Mouse (Mus musculus) neural tube, embryonic 10.5 days (tissue): ENCODE data around the gene Evx2.
A peak's percentile ranks its signal among the peaks of the same experiment; 100 is the strongest.

Experiments used
- DNase-seq: peaks from one replicate; pipeline ENCODE4 v3.0.0-alpha.2; 2017; ENCODE audit warnings: low spot score; ENCODE audit errors: extremely low spot score

Evx2 gene

DNA sequence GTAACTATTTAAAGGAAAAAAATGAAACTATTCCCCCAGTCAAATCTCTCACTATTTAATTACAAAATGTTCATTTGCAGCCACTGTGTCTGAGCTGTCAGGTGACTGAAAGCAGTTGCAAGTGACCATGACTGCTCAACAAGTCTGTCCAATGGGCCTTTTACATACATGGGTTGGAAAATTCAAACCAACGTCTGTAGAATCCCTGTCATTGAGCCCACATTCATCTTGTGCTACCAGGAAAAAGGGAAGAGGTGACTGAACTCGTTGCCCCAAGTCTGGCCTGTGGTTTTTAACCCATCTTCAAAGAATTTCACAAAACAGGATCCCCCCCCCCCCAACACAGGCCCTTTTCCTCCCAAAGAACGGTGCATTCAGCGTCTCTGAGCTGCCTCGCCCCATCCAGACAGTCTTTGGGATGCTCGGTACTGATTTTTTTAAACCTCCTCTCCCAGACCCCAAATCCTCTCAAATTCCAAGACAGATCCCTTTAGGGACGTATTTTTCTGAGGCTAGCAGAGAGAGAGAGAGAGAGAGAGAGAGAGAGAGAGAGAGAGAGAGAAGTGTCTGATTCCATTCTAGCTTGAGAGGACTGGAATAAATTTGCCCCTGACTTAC, 36.6 kb upstream of the Evx2 start:
- DNase-seq, result peak; percentile 37

DNA sequence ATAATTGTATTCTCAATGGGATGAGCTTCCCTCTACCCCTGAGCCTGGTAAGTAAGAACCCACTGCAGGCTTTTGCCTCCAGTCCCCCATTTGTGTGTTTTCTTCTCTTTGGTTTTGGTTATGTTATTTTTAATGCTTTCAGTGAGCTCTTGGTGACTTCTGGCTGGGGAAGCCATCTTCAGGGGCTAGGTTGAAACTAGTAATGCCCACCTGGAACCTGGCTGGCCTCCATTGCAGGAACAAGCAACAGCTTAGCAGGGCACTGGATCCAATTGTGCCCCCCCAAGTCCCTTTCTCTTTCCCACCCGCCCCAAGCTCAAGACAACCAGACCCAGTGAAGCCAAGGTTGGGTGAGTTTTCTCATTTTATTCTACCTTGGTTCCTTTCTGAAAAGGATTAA, 36.0 kb upstream of the Evx2 start:
- DNase-seq, result no peak

DNA sequence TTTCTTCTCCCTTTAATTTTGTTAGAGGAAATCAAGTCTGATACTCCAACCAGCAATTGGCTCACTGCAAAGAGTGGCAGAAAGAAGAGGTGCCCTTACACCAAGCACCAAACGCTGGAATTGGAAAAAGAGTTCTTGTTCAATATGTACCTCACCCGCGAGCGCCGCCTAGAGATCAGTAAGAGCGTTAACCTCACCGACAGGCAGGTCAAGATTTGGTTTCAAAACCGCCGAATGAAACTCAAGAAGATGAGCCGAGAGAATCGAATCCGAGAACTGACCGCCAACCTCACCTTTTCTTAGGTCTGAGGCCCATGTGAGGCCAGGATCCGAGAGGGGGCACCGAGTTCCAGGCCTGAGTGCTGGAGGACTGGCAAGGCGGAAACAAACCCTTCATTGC, 34.7 kb upstream of the Evx2 start:
- peak; percentile 73 for DNase-seq

DNA sequence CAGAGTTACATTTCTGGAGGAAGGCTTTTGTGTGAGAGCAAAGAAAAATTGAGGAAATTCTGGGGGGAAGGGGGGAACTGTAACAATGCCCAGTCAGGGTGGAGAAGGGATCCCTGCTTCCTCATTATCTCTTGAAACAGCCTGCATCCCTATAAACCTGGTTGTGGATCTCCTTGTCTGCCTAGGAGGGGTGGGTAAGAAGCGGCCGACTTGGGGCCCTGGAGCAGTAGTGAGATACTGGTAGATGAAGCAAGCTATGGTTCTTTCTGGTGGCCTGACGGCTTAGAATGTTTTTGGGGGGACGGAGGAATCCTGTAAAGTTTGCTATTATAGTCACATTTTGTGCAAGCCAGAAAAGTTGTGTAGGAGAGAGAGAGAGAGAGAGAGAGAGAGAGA, 34.1 kb upstream of the Evx2 start:
- no peak for DNase-seq

DNA sequence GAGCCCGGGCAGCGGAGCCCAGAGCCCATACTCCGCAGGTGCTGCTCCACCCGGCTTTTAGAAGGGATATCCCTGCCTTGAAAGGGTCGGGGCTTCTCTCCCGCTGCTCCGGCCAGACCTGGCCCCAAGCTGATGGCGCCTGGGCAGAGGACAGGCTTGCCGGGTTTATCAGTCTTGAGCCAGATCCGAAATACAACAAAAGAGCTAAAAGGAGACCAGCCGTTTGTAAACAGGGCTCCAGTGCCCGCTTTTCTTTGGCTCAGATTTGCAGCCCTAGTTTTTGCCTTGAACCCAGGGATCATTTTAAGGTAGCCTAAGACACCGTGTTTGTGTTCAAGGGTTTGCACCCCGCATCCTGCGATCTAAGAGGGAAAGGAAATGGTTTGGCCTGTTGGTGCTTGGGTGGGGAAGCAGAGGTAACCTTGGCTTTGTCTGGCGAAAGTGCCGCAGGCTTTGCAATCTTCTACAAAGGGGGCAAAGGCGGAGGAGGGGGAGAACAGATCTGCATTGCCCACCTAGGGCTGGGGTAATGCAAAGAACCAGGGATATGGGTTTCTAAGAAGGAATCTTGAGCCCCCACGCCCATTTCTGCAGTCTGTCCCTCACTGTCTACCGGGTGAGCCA, 33.6 kb upstream of the Evx2 start:
- peak; percentile 67 for DNase-seq

DNA sequence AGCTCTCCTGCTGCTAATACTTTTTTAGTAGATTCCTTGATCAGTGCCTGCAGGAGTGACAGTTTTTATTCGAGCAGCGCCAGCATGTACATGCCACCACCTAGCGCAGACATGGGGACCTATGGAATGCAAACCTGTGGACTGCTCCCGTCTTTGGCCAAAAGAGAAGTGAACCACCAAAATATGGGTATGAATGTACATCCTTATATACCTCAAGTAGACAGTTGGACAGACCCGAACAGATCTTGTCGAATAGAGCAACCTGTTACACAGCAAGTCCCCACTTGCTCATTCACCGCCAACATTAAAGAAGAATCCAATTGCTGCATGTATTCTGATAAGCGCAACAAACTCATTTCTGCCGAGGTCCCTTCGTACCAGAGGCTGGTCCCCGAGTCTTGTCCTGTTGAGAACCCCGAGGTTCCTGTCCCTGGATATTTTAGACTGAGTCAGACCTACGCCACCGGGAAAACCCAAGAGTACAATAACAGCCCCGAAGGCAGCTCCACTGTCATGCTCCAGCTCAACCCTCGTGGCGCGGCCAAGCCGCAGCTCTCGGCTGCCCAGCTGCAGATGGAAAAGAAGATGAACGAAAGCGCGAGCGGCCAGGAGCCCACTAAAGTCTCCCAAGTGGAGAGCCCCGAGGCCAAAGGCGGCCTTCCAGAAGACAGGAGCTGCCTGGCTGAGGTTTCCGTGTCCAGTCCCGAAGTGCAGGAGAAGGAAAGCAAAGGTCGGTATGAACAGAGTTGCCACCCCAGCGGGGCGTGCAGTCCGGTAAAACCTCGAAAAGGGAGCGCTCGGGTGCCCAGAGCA, 32.8 kb upstream of the Evx2 start:
- DNase-seq, result no peak

DNA sequence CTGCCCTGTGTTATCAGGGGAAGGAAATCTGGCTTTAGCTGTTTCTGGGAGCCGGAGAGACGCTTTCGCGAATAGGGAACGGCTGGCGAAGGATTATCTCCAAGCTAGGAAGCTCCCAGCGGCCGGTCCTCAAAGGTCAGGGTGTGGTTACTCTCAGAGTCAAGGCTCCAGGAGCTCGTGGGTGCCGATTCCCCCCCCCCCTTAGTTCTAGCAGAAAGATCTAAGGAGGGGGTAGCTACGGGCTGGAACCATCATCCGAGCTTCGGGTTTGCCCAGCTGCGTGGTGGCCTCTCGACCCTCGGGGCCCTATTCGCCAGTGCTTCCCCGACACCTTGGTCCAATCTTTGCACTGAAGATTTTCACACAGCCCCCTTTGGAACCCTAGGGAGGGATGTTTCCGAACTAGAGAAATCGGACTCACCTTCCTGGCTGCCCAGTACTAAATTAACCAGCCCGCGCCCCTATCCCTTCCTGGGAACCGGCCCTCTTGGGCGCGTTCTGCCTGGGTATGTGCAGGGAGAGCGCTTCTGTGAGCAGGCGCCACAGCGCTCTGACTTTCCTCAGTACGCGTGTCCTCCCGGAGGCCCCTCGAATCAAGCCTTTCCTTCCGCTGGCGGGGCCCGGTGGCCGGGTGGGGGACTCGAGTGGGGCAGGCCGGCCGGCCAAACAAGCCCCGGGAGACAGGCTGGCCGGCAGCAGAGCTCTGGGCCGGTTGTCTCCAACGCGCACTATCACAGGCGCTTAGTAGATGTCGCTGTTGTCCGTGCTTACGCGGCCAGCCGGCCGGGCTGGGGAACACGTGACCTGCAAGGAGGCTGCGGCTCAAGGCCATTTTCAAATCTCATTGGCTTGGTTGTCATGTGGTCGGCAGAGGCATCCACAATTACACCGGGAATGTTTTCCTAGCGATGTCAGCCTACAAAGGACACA, 31.9 kb upstream of the Evx2 start, which contains the start of gene Hoxd10:
Gene Hoxd10, plus strand, starts transcription at position 903 of the 930 bp plus-strand sequence.
- DNase-seq, result peak; percentile 90

DNA sequence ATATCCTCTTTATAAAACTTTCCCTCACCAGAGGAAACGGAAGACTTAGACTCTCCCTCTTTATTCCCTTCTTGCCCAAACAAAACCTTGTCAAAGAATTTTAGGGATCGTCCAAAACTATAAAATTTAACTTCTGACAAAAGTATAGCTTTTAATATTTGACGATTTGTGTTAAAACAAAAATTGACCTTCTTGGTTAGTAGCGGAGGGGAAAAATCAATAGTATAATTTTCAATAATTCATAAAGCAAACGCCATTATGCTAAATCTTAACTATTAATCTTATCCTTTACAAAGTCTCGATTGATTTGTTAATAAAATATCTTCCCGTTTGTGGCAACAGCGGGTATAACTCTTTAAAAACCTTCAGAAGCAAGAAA, 31.0 kb upstream of the Evx2 start:
- DNase-seq, result no peak

DNA sequence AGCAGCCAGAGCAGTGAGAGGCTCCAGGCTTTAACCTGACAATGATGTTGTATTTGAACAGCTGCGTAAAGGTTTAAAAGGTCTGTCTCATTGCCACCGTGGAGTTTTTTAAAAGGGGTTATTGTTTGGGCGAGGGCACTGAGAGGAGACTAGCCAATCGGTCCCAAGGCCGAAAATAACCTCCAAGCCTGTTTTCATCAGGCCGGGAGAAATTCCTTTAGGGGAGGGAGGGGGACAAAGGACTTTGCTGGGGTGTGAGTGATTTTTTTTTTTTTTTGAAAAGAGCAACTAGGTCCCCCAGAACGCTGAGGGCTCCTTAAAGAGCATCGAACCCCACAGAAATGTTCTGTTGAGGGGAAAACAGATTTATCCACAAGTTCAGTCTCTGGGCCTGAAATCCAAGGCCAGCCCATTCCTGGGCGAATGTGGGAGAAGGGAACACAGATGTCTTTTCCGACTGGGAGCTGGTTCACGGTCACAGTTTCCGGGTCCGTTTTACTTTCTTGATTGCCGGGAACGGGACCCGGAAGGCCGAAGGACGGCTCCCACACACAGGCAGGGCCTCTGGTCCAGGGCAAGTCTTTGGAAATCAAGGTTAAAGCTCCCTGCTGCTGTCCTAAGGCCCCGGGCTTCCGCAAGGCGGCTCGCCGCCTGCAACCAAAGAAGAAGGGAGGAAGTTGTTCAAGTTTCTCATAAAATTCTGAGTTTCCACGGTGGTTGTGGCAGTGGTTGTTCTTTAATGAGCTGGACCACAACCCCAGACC, 30.4 kb upstream of the Evx2 start:
- no peak for DNase-seq

DNA sequence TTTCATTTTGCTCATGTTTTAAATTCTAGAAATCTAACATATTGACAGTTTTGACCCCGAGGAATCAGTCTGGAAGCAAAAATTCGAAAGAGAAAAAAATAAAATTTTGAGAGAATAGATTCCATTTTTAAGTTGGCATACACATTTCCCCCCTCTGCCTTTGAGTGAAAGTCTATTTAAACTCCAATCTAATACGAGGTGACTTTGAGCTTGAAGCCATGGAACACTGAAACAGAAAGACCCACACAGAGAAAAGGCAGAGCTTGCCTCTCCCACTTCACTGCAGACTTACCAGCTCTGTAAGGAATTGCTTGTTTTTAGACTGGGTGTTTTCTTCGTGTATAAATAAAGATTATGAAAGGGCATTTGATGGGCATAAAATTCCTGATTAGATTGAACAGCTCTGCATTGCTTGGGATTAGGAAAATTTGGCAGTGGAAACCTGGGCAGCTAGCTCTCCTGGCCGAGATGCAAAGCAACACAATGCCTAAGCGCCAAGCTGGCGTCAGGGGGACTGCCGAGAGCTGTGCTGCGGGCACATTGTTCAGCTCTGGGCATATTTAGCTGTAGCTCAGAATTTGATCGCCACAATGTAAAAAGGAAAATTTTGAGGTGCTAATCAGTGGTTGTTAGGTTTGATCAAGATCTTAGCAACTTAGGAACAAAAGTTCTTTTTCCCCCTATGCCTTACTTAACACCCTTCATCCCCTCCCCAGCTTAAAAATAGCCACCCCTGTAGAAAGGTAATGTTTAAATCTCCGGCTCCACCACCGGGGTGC, 29.6 kb upstream of the Evx2 start:
- no peak for DNase-seq

DNA sequence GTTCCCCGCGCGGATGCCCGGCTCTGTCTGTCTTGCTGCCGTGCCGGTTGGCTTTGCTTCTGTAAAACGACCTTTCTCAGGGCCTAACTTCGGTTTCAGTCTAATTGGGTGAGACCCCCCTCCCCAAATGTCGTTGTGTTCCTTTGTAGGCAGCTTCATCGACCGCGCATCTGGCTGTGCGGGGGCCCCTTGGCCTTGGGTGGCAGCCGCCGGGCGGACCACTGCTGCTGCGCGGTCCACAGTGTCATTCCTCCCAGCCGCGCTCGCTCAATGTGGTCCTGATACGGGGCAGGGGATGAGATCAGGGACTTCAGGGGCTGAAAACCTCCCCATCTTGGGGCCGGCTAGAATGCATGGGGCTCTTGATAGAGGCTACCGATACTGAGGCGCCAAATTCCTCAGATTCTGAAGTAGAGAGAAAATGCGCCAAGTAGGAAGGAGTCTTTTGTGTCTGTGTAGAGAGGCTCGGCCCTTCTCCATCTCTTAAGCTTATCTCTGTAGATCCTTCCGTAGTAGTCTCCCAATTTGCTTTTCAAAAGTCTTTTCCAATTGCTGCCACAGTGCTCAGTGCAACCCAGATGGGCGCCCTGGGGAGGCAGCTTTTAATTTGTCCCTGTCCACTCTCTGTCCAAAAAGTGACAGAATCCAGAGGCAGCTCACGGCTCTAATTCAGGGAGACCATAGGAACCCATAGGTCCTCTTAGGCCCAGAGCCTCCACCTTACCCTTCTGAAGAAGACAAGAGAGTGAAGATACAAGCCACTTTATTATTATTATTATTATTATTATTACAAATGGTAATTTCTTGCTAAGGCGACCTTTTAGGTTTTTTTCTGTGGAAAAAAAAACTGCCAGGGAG, 28.6 kb upstream of the Evx2 start:
- peak; percentile 71 for DNase-seq

DNA sequence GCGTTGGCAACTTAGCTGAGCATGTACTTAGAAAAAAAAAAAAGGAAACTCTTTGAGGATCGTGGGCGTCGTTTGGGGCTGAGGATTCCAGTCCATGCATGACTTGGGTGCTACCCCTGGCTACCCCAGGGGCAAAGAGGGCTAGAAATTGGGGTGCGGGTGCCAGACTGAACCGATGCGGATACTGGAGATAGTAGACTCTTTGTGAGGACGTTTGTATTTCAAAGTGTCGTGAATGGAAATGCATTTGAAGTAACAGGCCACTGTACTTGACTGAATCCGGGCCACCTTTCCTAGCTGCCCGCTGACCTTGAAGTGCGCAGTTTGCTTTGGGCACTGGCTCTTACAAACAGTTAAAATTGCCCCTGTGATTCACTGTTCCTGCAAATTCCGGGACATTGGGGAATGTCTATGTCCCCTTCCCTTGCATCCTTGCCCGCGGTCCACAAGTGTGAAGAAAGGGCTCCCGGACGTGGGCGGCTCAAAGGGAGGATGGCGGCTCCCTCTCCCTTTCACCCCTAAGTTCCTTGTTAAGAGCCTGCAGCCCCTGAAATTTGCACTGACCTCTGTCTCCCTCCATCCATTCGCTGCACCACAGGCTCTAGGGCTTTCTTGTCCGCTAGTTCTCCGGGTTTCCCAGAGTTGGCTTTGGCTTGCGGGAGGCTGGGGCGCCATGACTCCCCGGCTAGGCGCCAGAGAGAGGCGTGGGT, 27.8 kb upstream of the Evx2 start:
- no peak for DNase-seq

DNA sequence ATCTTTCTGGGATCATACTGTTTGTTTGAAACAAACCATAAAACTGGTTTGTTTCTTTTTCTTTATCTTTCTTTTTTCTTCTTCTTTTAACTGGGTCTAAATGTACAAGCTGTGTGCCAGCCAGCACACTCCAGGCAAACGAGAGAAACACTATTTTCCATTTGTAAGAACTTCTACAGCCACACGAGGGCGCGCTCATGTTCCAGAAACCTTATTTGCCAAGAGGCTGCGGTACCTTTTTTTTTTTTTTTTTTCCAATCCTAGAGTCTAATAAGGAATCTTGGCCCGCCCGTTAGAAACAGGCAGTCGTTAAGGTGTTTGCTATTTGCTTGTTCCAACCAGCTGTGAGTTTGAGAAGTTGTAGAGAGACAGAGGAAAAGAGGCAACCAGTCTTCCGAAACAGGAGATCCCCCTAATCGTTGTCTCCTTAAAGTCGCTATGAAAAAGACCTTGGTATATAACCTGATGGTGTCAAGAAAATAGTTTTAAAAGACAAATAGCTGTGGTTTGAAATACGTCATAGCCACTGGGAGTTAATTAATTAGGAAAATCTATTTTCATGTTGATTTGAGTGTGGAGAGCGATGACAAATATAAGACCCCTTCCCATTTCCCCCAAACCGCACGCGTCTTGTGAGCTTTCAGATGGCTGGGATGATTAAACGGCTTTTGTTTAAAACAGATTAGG, 27.1 kb upstream of the Evx2 start:
- peak; percentile 77 for DNase-seq

DNA sequence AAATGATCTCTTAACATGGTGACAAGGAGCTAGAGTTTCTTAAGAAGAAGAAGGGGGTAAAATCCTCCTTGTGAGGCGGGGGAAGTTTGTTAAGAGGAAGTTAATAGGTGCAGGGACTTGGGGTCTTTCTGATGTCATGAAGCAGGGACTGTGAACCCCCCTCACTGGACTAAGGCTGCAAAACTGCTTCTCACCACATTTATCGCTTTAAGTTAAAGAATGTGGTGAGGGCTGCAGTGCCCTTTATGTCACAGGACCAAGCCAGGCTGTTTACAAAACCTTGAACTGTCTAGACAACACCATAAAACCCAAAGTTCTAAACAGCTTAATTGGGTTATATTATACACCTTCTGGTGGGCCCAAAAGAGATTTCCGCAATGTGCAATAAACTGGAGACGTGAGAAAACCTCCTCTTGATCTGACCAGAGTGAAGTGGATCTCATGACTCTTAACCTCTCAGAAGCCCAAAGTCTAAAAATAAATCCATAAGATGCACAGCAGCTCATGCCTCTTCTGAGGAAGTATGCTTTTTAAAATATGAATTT, 25.8 kb upstream of the Evx2 start:
- DNase-seq, result peak; percentile 26

DNA sequence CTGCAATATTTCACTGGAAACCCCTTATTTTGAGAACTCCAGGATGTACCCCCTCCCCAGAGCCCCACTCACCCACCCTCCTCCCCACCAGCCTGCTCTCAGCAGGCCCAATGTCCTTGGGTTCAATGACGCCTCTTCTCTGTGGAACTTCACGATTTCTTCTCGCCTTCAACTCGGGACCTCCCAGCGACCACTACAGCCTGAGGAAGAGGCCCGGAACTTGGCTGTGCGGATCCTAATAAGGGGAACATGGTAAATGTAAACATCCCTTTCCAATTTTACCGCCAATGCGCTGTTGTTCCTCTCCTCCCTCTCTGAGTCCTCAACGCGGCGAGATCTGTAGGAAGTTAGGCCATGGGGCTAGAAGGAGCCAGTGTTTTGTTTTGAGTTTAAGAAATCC, 24.7 kb upstream of the Evx2 start:
- peak; percentile 51 for DNase-seq

DNA sequence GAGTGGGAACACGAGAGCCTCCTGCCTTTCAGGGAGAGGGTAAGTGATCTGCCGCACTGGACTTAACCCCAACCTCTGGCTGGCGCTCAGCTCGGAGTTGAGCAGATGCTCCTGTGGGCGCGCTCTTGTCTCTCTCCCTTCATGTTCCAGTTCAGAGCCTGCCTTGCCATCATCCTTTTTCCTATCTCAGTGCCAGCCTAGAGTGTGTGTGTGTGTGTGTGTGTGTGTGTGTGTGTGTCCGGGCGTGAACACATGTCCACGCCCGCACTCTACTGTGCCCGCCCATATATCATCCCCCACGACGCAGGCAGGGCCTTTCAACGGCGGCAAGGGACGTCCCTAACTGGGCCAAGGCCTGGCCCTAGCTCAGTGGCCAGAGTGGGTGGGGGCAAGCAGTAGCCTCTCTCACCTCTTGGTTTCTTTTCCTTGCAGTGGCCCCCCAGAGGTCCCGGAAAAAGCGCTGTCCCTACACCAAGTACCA, 24.2 kb upstream of the Evx2 start:
- DNase-seq, result peak; percentile 71

DNA sequence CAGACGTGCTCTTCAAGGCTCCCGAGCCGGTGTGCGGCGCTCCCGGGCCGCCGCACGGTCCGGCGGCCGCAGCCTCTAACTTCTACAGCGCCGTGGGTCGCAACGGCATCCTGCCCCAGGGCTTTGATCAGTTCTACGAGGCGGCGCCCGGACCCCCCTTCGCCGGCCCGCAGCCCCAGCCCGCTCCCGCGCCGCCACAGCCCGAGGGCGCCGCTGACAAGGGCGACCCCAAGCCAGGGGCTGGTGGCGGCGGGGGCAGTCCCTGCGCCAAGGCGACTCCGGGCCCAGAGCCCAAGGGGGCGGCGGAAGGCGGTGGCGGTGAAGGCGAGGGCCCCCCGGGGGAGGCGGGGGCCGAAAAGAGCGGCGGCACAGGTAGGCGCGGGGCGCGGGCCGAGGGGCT, 23.4 kb upstream of the Evx2 start:
- DNase-seq, result peak; percentile 66
